In the genomic region with DNA sequence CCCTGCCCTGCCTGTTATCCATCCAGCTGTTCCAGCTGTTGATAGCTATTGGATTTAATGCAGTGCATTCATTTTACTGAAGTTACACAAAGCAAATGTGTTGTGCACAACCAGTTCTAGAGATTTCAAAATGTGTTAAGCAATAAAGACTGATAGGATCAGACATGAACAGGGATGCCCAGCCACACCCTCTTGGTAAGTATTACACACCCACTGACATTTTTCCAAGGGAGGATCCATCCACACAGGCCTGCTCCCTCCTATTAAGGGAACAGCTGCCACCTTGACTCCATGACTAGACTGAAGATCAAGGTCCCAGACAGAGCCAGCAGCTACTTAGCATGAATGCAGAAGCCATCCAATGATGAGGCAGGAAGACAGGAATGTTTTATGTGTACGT, we compare ENCODE assay signal across 25 mouse cellular contexts. TPM values are rescaled to one million over a fixed set of nuclear protein-coding genes. Genes with fewer than 3 reads are reported as not detected.
DNase-seq lines count a peak whose midpoint lies in the region; ATAC-seq and TF ChIP-seq lines count a peak whose summit lies in the region.
"Had no signal": no experiment of that assay in that cellular context is flagged by ENCODE, and none has a peak within 500 bp of the region (broad histone marks: within the 10 kb centered on the region; RNA-seq: fewer than 3 reads in every experiment).

No protein-coding gene starts in this region.

- no peak for TF ChIP-seq CTCF in stomach, postnatal 0 days (IDR thresholded peaks at IDR 0.05; ENCODE audit: low read depth)

- 54% methylated on average over 1 of the region's 1 CpGs for WGBS in embryonic facial prominence, embryonic 14.5 days
- 82% methylated on average over 1 of the region's 1 CpGs for WGBS in embryonic facial prominence, embryonic 10.5 days
- 66% methylated on average over 1 of the region's 1 CpGs for WGBS in embryonic facial prominence, embryonic 15.5 days
- 54% methylated on average over 1 of the region's 1 CpGs for WGBS in stomach, postnatal 0 days

- no peak for ATAC-seq in embryonic facial prominence, embryonic 14.5 days (ENCODE audit: low read depth)
- ATAC-seq in embryonic facial prominence, embryonic 15.5 days (ENCODE audit: insufficient number of reproducible peaks, low FRiP score, low TSS enrichment, low read depth) = no peak
- ATAC-seq in stomach, postnatal 0 days (ENCODE audit: low FRiP score, low TSS enrichment) = no peak
- ATAC-seq: activated CD4-positive, CD25-positive, alpha-beta regulatory T cell, adult 4 months; CD4-positive, CD25-positive, alpha-beta regulatory T cell, adult 4 months; forebrain, embryonic 13.5 days; forebrain, embryonic 16.5 days; intestine, postnatal 0 days had no signal

- no peaks in the 10 kb centered on the region for H3K27me3 ChIP-seq in embryonic facial prominence, embryonic 14.5 days (replicated peaks; ENCODE audit: control insufficient read depth, insufficient read depth, low read length)
- no peaks in the 10 kb centered on the region for H3K27me3 ChIP-seq in embryonic facial prominence, embryonic 10.5 days (replicated peaks; ENCODE audit: low read depth, poor library complexity, severe bottlenecking)
- H3K27me3 ChIP-seq in embryonic facial prominence, embryonic 15.5 days = no peaks in the 10 kb centered on the region
- no peaks in the 10 kb centered on the region for H3K27me3 ChIP-seq in stomach, postnatal 0 days (ENCODE audit: control insufficient read depth, insufficient read depth, low read length)
- H3K27me3 ChIP-seq: forebrain, embryonic 13.5 days; hindbrain, embryonic 12.5 days; hindbrain, embryonic 15.5 days had no signal

- H3K4me2 ChIP-seq in embryonic facial prominence, embryonic 14.5 days (ENCODE audit: low read depth, low read length) = no peak overlapping the region
- H3K4me2 ChIP-seq in embryonic facial prominence, embryonic 15.5 days (replicated peaks) = no peak overlapping the region
- no peak overlapping the region for H3K4me2 ChIP-seq in stomach, postnatal 0 days (replicated peaks; ENCODE audit: low read depth)
- H3K4me2 ChIP-seq: forebrain, embryonic 13.5 days; heart, embryonic 11.5 days; hindbrain, embryonic 12.5 days; hindbrain, embryonic 15.5 days had no signal

- H3K9me3 ChIP-seq in embryonic facial prominence, embryonic 14.5 days (ENCODE audit: control insufficient read depth, low read length) = no peaks in the 10 kb centered on the region
- H3K9me3 ChIP-seq in embryonic facial prominence, embryonic 10.5 days = no peaks in the 10 kb centered on the region
- H3K9me3 ChIP-seq in embryonic facial prominence, embryonic 15.5 days (replicated peaks) = no peaks in the 10 kb centered on the region
- H3K9me3 ChIP-seq in stomach, postnatal 0 days (ENCODE audit: control insufficient read depth, low read length) = no peaks in the 10 kb centered on the region
- H3K9me3 ChIP-seq: forebrain, embryonic 10.5 days; forebrain, embryonic 13.5 days; hindbrain, embryonic 12.5 days; hindbrain, embryonic 15.5 days had no signal

- H3K27ac ChIP-seq in embryonic facial prominence, embryonic 14.5 days (replicated peaks; ENCODE audit: low read depth, low read length) = no peak overlapping the region
- no peak overlapping the region for H3K27ac ChIP-seq in embryonic facial prominence, embryonic 10.5 days (replicated peaks)
- H3K27ac ChIP-seq in embryonic facial prominence, embryonic 15.5 days (replicated peaks) = peak overlapping the region; percentile 8; the same call in 1 of the 2 replicates
- H3K27ac ChIP-seq in stomach, postnatal 0 days (replicated peaks) = peak overlapping the region; percentile 5; the same call in 1 of the 2 replicates
- H3K27ac ChIP-seq: forebrain, embryonic 10.5 days; forebrain, embryonic 13.5 days; hindbrain, embryonic 12.5 days; hindbrain, embryonic 15.5 days had no signal

- no peaks in the 10 kb centered on the region for H3K4me1 ChIP-seq in embryonic facial prominence, embryonic 14.5 days (ENCODE audit: control insufficient read depth, insufficient read depth, low read length)
- peaks cover 9% of the 10 kb centered on the region for H3K4me1 ChIP-seq in embryonic facial prominence, embryonic 10.5 days
- peaks cover 9% of the 10 kb centered on the region; the same call in 1 of the 2 replicates for H3K4me1 ChIP-seq in embryonic facial prominence, embryonic 15.5 days
- H3K4me1 ChIP-seq in stomach, postnatal 0 days (replicated peaks; ENCODE audit: control insufficient read depth, insufficient read depth) = no peaks in the 10 kb centered on the region

- no peak for TF ChIP-seq EP300 in stomach, postnatal 0 days (optimal IDR thresholded peaks at IDR 0.05)

- no peak overlapping the region for H3K4me3 ChIP-seq in embryonic facial prominence, embryonic 14.5 days (ENCODE audit: low read depth, low read length)
- H3K4me3 ChIP-seq in embryonic facial prominence, embryonic 10.5 days = no peak overlapping the region
- no peak overlapping the region for H3K4me3 ChIP-seq in embryonic facial prominence, embryonic 15.5 days (replicated peaks)
- no peak overlapping the region for H3K4me3 ChIP-seq in stomach, postnatal 0 days (ENCODE audit: low read depth, low read length)
- H3K4me3 ChIP-seq: erythroblast, embryonic 14.5 days; forebrain, embryonic 10.5 days; forebrain, embryonic 13.5 days; hindbrain, embryonic 12.5 days; hindbrain, embryonic 15.5 days had no signal

- no peak overlapping the region for H3K9ac ChIP-seq in embryonic facial prominence, embryonic 14.5 days (ENCODE audit: low read depth, low read length)
- H3K9ac ChIP-seq in embryonic facial prominence, embryonic 15.5 days = no peak overlapping the region
- no peak overlapping the region for H3K9ac ChIP-seq in stomach, postnatal 0 days (ENCODE audit: low read length)
- H3K9ac ChIP-seq: forebrain, embryonic 13.5 days; hindbrain, embryonic 12.5 days; hindbrain, embryonic 15.5 days had no signal

- H3K36me3 ChIP-seq in embryonic facial prominence, embryonic 14.5 days (ENCODE audit: control insufficient read depth, insufficient read depth, low read length) = no peaks in the 10 kb centered on the region
- H3K36me3 ChIP-seq in embryonic facial prominence, embryonic 10.5 days (replicated peaks) = no peaks in the 10 kb centered on the region
- H3K36me3 ChIP-seq in embryonic facial prominence, embryonic 15.5 days = no peaks in the 10 kb centered on the region
- no peaks in the 10 kb centered on the region for H3K36me3 ChIP-seq in stomach, postnatal 0 days (ENCODE audit: control insufficient read depth, insufficient read depth, low read length)
- H3K36me3 ChIP-seq: forebrain, embryonic 10.5 days had no signal

- DNase-seq in embryonic facial prominence, embryonic 14.5 days (ENCODE audit: low spot score) = peak; percentile 30
- DNase-seq in embryonic facial prominence, embryonic 10.5 days (ENCODE audit: low spot score) = no peak
- DNase-seq in stomach, postnatal 0 days (ENCODE audit: low spot score) = no peak
- no peak for DNase-seq in cerebellum, adult 11 months
- no peak for DNase-seq in right cerebral cortex, postnatal 10 days (ENCODE audit: low spot score in 2 of 2)
- DNase-seq: adrenal gland, postnatal 10 days; cerebellum, adult 11-12 months; cerebellum, adult 8-10 months; cerebellum, postnatal 10 days; cerebellum, postnatal 36 days; embryo, embryonic 11 days; gastrocnemius, postnatal 10 days; gastrocnemius, postnatal 36 days; heart, adult 11 months had no signal

RNA-seq across cellular contexts. Expression of gene Rab35, which starts 25.5 kb away (rescaled TPM):
- 18.9 and 19.3 TPM in 2 replicates for polyA plus RNA-seq in embryonic facial prominence, embryonic 14.5 days (2014; fragmentation: Nextera tagmentation; extraction: Ambion mirVana)
- polyA plus RNA-seq in embryonic facial prominence, embryonic 10.5 days (2016; fragmentation: Nextera tagmentation; extraction: Ambion mirVana) = 14.9 and 15.1 TPM in 2 replicates
- polyA plus RNA-seq in embryonic facial prominence, embryonic 15.5 days (2015; fragmentation: Nextera tagmentation; extraction: Ambion mirVana) = 17.6 and 17.8 TPM in 2 replicates
- 20.0 and 20.3 TPM in 2 replicates for polyA plus RNA-seq in stomach, postnatal 0 days (2015; fragmentation: Nextera tagmentation; extraction: Ambion mirVana)

Comparison
In these comparisons a context has a peak if more than half of its experiments do, and no peak if none do; other contexts are left out.
1. H3K27ac ChIP-seq: peak in embryonic facial prominence, embryonic 15.5 days (single experiment) and stomach, postnatal 0 days (single experiment); none in embryonic facial prominence, embryonic 14.5 days (single experiment) and embryonic facial prominence, embryonic 10.5 days (single experiment).